Mouse (Mus musculus) cerebellum, adult 11 months (tissue): ENCODE measurements around the gene Slc48a1.

Experiments used
- DNase-seq: peaks from one replicate; pipeline ENCODE4 v3.0.0; 2022

The Slc48a1 gene

GRCm38 (mm10) chr15:97828221-97828842 is 50.0 kb downstream of the Slc48a1 start:
- no peak for DNase-seq

DNA sequence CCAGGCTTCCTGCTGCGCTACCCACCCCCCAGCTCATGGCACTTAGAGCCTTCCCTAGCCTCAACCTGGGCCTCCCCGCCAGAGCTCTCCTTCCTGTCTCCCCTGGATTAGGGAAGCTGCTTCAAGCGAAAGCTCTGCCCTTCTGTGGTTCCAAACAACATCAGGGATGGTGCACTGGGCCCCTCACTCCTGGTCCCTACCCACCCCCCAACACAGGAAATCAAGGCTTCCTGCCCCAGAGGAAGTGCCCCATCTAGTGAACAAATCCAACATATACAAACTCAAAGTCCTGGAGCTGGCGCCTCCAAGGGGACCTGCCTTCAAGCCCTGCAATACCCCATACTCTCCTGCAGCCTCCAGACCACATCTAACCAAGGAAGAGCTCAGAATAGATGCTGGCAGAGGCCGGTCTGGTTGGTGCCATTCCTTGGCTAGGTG is 50.6 kb downstream of the Slc48a1 start:
- DNase-seq, result no peak

DNA sequence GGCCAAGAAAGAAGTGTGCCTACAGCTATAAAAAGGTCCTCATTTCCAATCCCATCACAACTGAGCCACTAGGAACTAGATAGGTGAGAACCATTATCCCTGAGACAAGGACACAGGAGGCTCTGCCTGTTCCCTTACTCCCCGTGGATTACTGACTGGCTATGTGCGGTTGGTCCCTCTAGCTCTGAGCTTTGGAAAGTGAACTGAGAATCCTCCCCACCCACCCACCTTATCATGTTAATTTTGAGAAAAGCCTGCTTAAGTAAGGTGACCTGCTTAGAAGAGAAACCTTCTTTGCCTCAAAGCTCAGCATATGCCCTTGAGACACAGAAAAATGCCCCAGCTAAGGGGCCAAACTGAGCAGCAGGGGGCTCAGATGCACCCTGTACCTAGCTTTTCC is 51.1 kb downstream of the Slc48a1 start:
- no peak for DNase-seq

- no peak for DNase-seq
Measured at GRCm38 (mm10) chr15:97830253-97830787, 52.0 kb downstream of the Slc48a1 start.

DNA sequence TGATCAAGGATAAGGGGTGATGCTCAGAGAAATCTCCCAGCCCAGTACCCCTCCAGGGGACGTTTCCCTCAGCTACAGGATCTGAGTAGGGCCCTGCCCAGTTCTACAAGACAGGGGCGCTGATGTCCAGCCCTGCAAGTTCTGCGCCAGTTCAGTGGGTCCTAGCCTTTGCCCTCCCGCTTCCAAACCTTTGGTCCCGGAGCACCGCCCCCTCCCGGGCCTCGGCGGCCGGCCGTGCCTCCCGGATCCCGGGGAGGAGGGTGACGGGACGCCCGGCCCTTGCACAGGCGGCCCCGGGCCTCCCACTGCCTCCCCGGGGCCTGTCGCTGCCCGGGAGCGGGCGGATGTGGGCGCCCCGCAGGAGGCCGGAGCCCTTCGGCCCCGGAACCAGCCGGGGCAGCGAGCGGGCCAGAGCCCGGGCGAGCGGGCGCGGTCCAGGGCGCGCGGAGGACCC is 52.5 kb downstream of the Slc48a1 start:
- peak; percentile 57 for DNase-seq

DNA sequence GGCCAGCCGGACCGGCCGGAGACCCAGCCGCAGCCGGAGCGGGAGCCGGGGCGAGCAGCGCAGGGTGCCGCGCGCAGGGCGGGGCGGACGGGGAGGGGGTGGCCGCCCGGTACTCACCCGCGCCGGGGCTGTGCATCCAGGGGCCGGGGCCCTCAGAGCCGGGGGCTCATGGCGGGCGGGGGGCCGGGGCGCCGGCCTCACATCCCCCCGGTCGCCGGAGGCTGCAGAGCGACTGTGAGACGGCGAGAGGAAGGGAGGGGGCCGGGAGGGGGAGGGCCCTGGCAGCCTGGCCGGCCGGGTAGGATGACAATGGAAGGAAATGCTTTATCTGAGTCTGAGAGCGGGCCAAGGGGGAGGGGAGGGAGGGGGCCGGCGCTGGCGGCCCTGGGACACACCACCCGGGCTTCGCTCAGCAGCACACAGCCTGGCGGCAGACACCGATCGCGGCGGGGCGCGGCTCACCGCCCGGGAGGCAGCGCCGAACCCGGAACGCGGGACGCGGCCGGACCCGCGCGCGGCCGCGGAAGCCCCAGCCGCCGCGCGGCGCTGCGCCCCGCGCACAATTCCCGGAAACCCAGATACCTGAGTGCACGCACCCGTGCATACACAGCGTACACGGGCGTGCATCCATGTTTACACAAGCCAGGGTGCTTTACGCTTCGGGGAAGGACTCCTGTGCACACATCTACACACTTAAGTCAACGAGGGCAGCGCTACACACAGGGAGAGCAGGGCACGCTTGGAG is 53.1 kb downstream of the Slc48a1 start:
- DNase-seq, result peak; percentile 67

DNA sequence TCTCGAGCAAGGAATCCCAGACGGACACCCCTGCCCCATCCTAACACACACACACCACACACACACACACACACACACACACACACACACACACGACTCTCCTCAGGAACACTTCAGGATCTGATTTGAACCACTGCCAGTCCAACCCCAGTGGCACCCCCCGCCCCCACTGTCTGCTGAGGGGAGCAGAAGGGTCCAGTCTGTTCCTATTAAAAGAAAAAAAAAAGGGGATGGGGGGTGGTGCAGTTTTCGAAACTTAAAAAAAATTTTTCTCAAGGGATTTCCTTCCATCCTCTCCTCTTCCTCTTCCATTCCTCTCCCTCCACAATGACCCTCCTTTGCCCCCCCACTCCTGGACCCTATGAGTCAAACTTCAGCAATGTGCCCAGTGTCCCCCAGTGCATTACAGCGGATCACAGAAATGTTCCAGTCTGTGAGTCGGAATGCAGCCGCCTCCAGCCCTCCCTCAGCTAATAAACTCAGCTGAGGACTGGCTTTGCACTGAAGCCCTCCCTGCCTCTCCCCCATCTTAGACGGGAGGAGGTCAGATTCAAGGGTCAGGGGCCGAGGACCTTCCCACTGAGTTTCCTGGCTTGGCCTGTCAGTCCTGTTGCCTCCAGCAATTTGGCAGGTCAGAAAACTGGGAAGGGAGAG is 53.8 kb downstream of the Slc48a1 start:
- DNase-seq, result no peak

DNA sequence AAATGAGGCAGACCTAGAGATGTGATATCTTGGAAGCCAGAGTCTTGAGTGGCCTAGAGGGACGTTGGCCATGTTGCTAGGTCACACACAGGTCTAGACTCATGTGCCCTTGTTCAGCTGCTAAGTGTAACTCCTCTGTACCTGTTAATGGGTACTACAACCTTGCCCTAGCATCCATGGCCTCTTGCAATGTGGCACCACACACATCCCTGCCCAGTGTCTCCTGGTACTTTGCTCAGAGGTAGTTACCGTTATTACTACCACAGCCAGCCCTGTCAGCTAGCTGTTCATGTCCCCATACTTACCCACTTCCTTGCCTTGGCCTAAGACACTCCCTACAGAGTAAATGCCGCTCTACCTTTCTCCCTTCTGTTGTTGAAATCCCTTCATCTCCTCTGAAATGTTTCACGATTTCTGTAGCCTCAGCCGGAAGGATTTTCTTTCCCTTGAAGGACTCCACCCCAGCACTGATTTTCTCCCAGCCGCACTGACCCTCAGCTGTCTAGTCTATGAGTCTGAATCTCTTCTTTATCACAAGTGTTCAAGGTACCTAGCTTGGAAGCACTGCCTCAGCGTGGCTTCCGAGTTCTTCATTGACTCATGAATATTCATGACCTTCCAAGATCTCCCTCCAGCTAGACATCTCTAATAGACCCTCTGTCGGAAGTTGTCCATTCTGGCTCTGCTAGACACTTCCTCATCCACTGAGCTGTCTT is 54.6 kb downstream of the Slc48a1 start:
- no peak for DNase-seq

DNA sequence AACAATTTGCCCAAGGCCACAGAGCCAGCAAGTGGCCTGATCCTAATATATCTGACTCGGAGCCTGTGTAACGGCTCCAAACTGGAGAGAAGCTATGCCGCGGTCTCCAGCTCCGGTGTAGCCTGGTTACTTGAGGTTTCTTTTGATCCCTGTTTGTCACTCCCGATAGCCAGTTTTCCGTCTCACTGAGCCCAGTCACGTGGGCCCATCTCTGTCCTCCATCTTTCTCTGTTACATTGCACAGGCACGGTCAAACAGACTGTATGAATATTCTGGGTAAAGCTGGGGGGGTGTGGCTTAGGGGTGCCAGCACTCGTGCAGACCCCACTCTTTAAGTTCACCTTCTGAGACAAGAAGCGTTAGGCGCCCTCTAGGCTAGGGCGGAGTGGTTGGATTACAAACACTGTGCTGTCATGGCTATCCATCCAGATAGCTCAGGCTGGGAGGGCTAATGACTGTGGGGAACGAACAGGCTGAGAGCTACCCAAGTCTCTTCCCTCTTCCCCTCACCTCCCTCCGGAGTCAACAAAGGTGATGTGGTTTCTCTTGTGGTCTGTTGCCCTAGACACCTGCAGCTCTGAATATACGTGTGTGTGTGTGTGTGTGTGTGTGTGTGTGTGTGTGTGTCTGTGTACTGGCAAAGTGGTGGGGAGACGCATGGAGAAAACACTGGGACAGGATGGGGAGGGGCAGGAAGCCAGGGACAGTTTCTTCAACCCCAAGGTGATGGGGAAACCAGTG is 58.0 kb downstream of the Slc48a1 start:
- no peak for DNase-seq

DNA sequence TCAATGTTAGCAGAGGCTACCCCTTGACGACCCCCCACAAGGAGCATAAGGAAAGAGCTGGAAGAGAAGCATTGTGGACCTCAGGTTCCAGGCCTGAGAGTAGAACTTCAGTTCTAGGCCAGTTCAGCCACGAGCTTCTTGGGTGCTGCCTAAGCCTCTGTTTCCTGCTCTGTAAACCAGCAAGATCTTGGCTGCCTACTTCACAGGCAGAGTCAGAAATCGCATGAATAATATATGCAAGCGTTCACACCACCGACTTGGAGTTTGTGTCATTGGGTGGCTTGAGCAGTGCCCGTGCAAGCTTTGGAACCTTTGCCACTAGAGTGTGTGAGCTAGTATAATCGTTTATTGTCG is 58.6 kb downstream of the Slc48a1 start:
- no peak for DNase-seq

GRCm38 (mm10) chr15:97837491-97838061 is 59.3 kb downstream of the Slc48a1 start:
- no peak for DNase-seq

DNA sequence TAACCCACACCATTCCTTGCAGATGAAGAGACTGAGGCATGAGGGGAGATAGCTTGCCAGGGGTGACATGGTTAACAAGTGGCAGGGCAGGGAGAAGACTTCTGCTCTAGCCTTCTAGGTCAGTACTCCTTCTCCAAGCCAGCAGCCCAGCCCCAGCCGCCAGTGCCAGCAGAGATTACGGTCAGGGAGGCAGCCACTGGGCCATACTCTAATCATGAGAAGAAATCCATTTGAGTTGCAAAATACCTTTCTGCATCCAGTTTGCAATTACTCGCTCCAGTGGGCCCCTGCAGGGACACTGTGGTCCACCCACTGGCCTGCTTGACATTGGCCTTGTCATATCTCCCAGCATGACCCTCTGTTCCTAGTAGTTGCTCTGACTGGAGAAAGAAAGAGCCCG is 60.1 kb downstream of the Slc48a1 start:
- DNase-seq, result no peak

- no peak for DNase-seq
Measured at GRCm38 (mm10) chr15:97839012-97839411, 60.7 kb downstream of the Slc48a1 start.

GRCm38 (mm10) chr15:97839473-97839872 is 61.2 kb downstream of the Slc48a1 start:
- no peak for DNase-seq

DNA sequence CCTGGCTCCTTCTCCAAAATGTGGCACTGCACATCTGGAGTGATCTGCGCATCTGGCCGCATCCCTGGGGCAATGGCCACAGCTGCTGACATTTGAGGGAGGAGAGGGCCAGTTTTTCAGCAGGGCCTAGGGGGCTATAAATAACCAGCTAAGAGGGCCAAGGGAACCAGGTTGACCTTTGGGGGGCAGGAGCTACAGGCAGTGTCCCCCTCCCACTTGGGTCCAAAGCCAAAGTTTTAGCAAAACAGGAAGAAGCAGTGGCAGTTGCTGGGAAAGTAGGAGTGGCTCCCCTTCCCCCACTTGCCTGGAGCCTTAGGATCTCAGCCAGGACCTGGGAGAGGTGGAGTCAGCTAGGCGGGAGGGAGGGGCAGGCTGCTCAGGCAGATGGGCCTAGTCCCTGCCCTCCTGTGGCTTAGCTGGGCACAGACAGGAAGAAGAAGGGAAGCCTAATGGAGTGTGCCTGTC is 61.7 kb downstream of the Slc48a1 start:
- DNase-seq, result no peak

DNA sequence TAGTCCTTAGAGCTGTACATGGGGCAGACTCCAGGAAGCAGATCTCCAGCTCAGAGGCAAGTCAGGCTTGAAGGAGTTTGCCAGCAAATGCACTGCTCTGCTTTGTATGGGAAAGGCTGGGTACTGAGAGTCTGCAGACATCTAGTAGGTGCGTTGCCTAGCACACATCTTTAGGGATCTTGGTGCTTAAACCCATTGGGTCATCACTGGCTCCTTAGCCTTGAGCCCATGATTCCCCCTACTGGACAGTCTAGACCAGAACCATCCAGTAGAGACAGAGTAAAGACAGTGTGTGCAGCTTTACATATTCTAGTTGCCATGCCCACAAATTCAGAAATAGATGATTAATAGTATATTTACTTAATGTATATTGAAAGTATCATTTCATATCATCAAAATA is 62.5 kb downstream of the Slc48a1 start:
- no peak for DNase-seq

DNA sequence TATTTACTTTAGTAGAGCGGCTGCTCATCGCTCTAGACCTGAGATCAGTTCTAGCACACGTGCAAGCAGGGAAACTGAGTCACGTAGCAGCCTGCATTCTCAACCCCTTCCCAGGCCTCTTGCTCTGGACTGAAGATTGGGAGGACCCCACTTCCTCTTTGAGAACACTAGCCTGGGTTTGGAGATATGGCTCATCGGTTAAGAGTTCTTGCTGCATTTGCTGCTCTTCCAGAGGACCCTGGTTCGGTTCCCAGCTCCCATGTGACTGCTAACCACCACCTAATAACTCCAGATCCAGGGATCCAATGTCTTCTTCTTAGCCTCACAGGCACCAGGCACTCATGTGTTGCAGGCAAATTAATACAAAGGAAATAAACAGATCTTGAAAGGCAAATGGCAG is 63.1 kb downstream of the Slc48a1 start:
- no peak for DNase-seq

- no peak for DNase-seq
Measured at GRCm38 (mm10) chr15:97842058-97842457, 63.7 kb downstream of the Slc48a1 start.
